8 mouse cellular contexts compared by ENCODE assay signal in the genomic region with DNA sequence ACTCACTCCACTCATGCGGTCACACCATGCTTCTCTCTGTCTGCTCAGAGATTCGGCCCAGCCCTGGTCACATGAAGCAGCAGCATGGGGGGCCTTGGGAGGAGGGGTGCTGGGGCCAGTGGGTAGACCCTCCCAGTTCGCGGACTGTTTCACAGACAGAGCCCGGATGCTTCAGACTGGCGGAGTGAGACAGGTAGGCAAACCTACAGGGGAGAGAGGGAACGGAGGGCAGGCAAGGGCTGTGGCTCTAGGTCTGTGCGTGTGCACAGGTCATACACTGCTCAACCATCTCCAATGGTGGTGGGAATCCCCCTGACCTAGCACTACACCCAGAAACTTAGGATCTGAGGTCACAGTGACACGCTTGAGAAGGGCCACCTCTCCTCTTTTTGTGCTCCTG. TPM values are rescaled to one million over a fixed set of nuclear protein-coding genes. Genes with fewer than 3 reads are reported as not detected.
DNase-seq lines count a peak whose midpoint lies in the region; ATAC-seq and TF ChIP-seq lines count a peak whose summit lies in the region.

No protein-coding gene starts in this region.

- H3K36me3 ChIP-seq in kidney, embryonic 16.5 days (ENCODE audit: insufficient read depth, low read length), result no peaks in the 10 kb centered on the region
- no peaks in the 10 kb centered on the region for H3K36me3 ChIP-seq in hindbrain, embryonic 14.5 days (replicated peaks; ENCODE audit: control insufficient read depth, insufficient read depth)
- no peaks in the 10 kb centered on the region for H3K36me3 ChIP-seq in midbrain, embryonic 12.5 days

- no peak for TF ChIP-seq CTCF in bone marrow macrophage, adult 2 months (IDR thresholded peaks at IDR 0.05; ENCODE audit: low read depth, low read length)

- DNase-seq in kidney, adult 8-10 months, result no peak
- DNase-seq in hindbrain, embryonic 14.5 days (ENCODE audit: low spot score), result peak; percentile 29
- no peak for DNase-seq in embryo, embryonic 11 days
- DNase-seq in adrenal gland, postnatal 25 days, result no peak
- DNase-seq in cerebellum, adult 8-10 months, result no peak

- no peaks in the 10 kb centered on the region for H3K9me3 ChIP-seq in kidney, embryonic 16.5 days (ENCODE audit: low read length)
- no peaks in the 10 kb centered on the region for H3K9me3 ChIP-seq in hindbrain, embryonic 14.5 days (ENCODE audit: control insufficient read depth, low read length)
- no peaks in the 10 kb centered on the region for H3K9me3 ChIP-seq in midbrain, embryonic 12.5 days

- ATAC-seq in kidney, embryonic 16.5 days (ENCODE audit: low FRiP score, low TSS enrichment), result peak; percentile 73
- ATAC-seq in hindbrain, embryonic 14.5 days (ENCODE audit: low FRiP score), result peak; percentile 66
- ATAC-seq in midbrain, embryonic 12.5 days (ENCODE audit: low FRiP score, low read depth), result peak; percentile 73

- 17% methylated on average over 9 of the region's 9 CpGs for WGBS in kidney, embryonic 16.5 days
- WGBS in hindbrain, embryonic 14.5 days, result 21% methylated on average over 9 of the region's 9 CpGs
- 19% methylated on average over 9 of the region's 9 CpGs for WGBS in midbrain, embryonic 12.5 days

- peak overlapping the region; percentile 57 for H3K9ac ChIP-seq in kidney, embryonic 16.5 days (replicated peaks; ENCODE audit: low read length)
- peak overlapping the region; percentile 63 for H3K9ac ChIP-seq in hindbrain, embryonic 14.5 days
- H3K9ac ChIP-seq in midbrain, embryonic 12.5 days (replicated peaks), result peak overlapping the region; percentile 51; the same call in 1 of the 2 replicates

- peaks cover 12% of the 10 kb centered on the region for H3K4me1 ChIP-seq in kidney, embryonic 16.5 days (ENCODE audit: insufficient read depth, low read length)
- peaks cover 49% of the 10 kb centered on the region for H3K4me1 ChIP-seq in bone marrow macrophage, adult 2 months (ENCODE audit: control insufficient read depth, insufficient read depth, low read length)
- peaks cover 10% of the 10 kb centered on the region for H3K4me1 ChIP-seq in hindbrain, embryonic 14.5 days (replicated peaks; ENCODE audit: control insufficient read depth, insufficient read depth, low read length)
- H3K4me1 ChIP-seq in midbrain, embryonic 12.5 days, result peaks cover 19% of the 10 kb centered on the region

- TF ChIP-seq POLR2A in bone marrow macrophage, adult 2 months (IDR thresholded peaks at IDR 0.05; ENCODE audit: borderline replicate concordance, low read depth, low read length), result no peak

- H3K27ac ChIP-seq in kidney, embryonic 16.5 days (ENCODE audit: low read length), result no peak overlapping the region
- no peak overlapping the region for H3K27ac ChIP-seq in bone marrow macrophage, adult 2 months (ENCODE audit: insufficient read depth, low read depth, low read length)
- no peak overlapping the region for H3K27ac ChIP-seq in hindbrain, embryonic 14.5 days
- H3K27ac ChIP-seq in midbrain, embryonic 12.5 days (replicated peaks), result 0 out of 2 replicates have a peak overlapping the region, but pooled peaks have one; percentile 11

- H3K27me3 ChIP-seq in kidney, embryonic 16.5 days (ENCODE audit: insufficient read depth, low read length), result peaks cover 5% of the 10 kb centered on the region; the same call in 1 of the 2 replicates
- H3K27me3 ChIP-seq in hindbrain, embryonic 14.5 days (ENCODE audit: control insufficient read depth, insufficient read depth, low read length), result no peaks in the 10 kb centered on the region
- peaks cover 48% of the 10 kb centered on the region for H3K27me3 ChIP-seq in midbrain, embryonic 12.5 days

- H3K4me3 ChIP-seq in kidney, embryonic 16.5 days (ENCODE audit: low read length), result peak overlapping the region; percentile 49
- peak overlapping the region; percentile 50 for H3K4me3 ChIP-seq in bone marrow macrophage, adult 2 months (ENCODE audit: insufficient read depth, low read length)
- H3K4me3 ChIP-seq in hindbrain, embryonic 14.5 days (replicated peaks; ENCODE audit: low read length), result peak overlapping the region; percentile 45
- peak overlapping the region; percentile 48 for H3K4me3 ChIP-seq in midbrain, embryonic 12.5 days

- H3K4me2 ChIP-seq in kidney, embryonic 16.5 days (replicated peaks; ENCODE audit: low read depth, low read length), result peak overlapping the region; percentile 80
- H3K4me2 ChIP-seq in hindbrain, embryonic 14.5 days (replicated peaks), result peak overlapping the region; percentile 89
- H3K4me2 ChIP-seq in midbrain, embryonic 12.5 days (replicated peaks), result peak overlapping the region; percentile 73

RNA-seq across cellular contexts. Expression of gene Fosb, which starts 9.6 kb away (rescaled TPM):
- polyA plus RNA-seq in kidney, embryonic 16.5 days (2015; fragmentation: Nextera tagmentation; extraction: Ambion mirVana), result 0.17 and 0.22 TPM in 2 replicates
- polyA plus RNA-seq in bone marrow macrophage, adult 2 months (2012; ENCODE audit: insufficient read depth, insufficient read length, missing spikeins), result 0.68 TPM in 1 of 2 replicates, not detected in the other
- 0.12 TPM in 1 of 2 replicates, not detected in the other for polyA plus RNA-seq in hindbrain, embryonic 14.5 days (2014; fragmentation: Nextera tagmentation; extraction: Ambion mirVana)
- polyA plus RNA-seq in midbrain, embryonic 12.5 days (2016; fragmentation: Nextera tagmentation; extraction: Ambion mirVana), result 0.20 TPM in 1 of 2 replicates, not detected in the other
- total RNA-seq in adrenal gland, postnatal 25 days (2021), result 1.0 and 1.3 TPM in 2 replicates

RNA-seq across cellular contexts. Expression of gene Ercc1, which starts 25.1 kb away (rescaled TPM):
- polyA plus RNA-seq in kidney, embryonic 16.5 days (2015; fragmentation: Nextera tagmentation; extraction: Ambion mirVana), result 81.8 and 86.1 TPM in 2 replicates
- polyA plus RNA-seq in bone marrow macrophage, adult 2 months (2012; ENCODE audit: insufficient read depth, insufficient read length, missing spikeins), result 30.7 and 35.4 TPM in 2 replicates
- 82.6 and 86.1 TPM in 2 replicates for polyA plus RNA-seq in hindbrain, embryonic 14.5 days (2014; fragmentation: Nextera tagmentation; extraction: Ambion mirVana)
- 103 and 114 TPM in 2 replicates for polyA plus RNA-seq in midbrain, embryonic 12.5 days (2016; fragmentation: Nextera tagmentation; extraction: Ambion mirVana)
- 44.5 and 45.8 TPM in 2 replicates for total RNA-seq in adrenal gland, postnatal 25 days (2021)

RNA-seq across cellular contexts. Expression of gene Rtn2, which starts 37.0 kb away (rescaled TPM):
- polyA plus RNA-seq in kidney, embryonic 16.5 days (2015; fragmentation: Nextera tagmentation; extraction: Ambion mirVana), result 8.0 and 9.4 TPM in 2 replicates
- 1.4 and 2.0 TPM in 2 replicates for polyA plus RNA-seq in bone marrow macrophage, adult 2 months (2012; ENCODE audit: insufficient read depth, insufficient read length, missing spikeins)
- 106 and 112 TPM in 2 replicates for polyA plus RNA-seq in hindbrain, embryonic 14.5 days (2014; fragmentation: Nextera tagmentation; extraction: Ambion mirVana)
- 74.6 and 79.7 TPM in 2 replicates for polyA plus RNA-seq in midbrain, embryonic 12.5 days (2016; fragmentation: Nextera tagmentation; extraction: Ambion mirVana)
- 2.5 and 5.3 TPM in 2 replicates for total RNA-seq in adrenal gland, postnatal 25 days (2021)

RNA-seq across cellular contexts. Expression of gene Ppm1n, which starts 39.6 kb away (rescaled TPM):
- 0.22 TPM in 1 of 2 replicates, not detected in the other for polyA plus RNA-seq in kidney, embryonic 16.5 days (2015; fragmentation: Nextera tagmentation; extraction: Ambion mirVana)
- polyA plus RNA-seq in bone marrow macrophage, adult 2 months (2012; ENCODE audit: insufficient read depth, insufficient read length, missing spikeins), result 0.93 and 4.2 TPM in 2 replicates
- polyA plus RNA-seq in hindbrain, embryonic 14.5 days (2014; fragmentation: Nextera tagmentation; extraction: Ambion mirVana), result 0.74 and 1.0 TPM in 2 replicates
- 0.20 and 0.32 TPM in 2 replicates for polyA plus RNA-seq in midbrain, embryonic 12.5 days (2016; fragmentation: Nextera tagmentation; extraction: Ambion mirVana)
- not detected in 2 replicates for total RNA-seq in adrenal gland, postnatal 25 days (2021)

RNA-seq across cellular contexts. Expression of gene Cd3eap, which starts 39.8 kb away (rescaled TPM):
- 25.0 and 27.7 TPM in 2 replicates for polyA plus RNA-seq in kidney, embryonic 16.5 days (2015; fragmentation: Nextera tagmentation; extraction: Ambion mirVana)
- polyA plus RNA-seq in bone marrow macrophage, adult 2 months (2012; ENCODE audit: insufficient read depth, insufficient read length, missing spikeins), result 7.8 and 8.4 TPM in 2 replicates
- polyA plus RNA-seq in hindbrain, embryonic 14.5 days (2014; fragmentation: Nextera tagmentation; extraction: Ambion mirVana), result 17.0 TPM in 2 replicates
- polyA plus RNA-seq in midbrain, embryonic 12.5 days (2016; fragmentation: Nextera tagmentation; extraction: Ambion mirVana), result 19.1 and 20.6 TPM in 2 replicates
- 13.4 and 13.5 TPM in 2 replicates for total RNA-seq in adrenal gland, postnatal 25 days (2021)
